Mouse (Mus musculus) cerebellum, adult 11-12 months (tissue): ENCODE data around the gene Gm2916.
"Not testable (repeated sequence)": the region's sequence is repeated elsewhere in the genome, so short reads cannot be mapped to it uniquely, and the experiment has no call there.

Experiments
- DNase-seq: peaks from one replicate; pipeline ENCODE4 v3.0.0; 2022

The Gm2916 gene

GRCm38 (mm10) chr14:3883872-3884271, at the start of gene Gm2916:
Gm2916 (plus strand) TSS chr14:3884172.
- not testable (repeated sequence) for DNase-seq

GRCm38 (mm10) chr14:3845945-3846344, 38.0 kb upstream of the Gm2916 start, which contains the start of gene Gm3033:
Gm3033 (plus strand) TSS chr14:3846245.
- DNase-seq: not testable (repeated sequence)

DNA sequence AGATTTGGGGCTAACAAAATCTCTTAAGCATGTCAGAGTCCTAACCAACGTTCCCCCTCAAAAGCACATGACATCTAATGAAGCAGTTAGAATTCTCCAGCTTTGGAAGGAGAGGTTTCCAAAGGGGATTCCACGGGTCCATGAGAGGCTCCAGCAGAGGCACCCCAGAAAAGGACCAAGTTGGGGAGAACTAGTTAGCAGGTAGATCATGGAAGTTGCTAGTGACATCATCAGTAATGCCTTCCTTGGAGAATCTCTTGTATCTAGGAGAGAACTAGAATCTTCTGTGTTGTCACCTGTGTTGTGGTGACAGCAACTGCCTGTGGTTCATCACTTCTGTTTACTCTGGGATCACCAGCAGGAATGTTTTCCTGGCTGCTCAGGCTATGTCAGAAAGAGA, 47.5 kb downstream of the Gm2916 start, which contains the start of gene Gm3029:
Gene Gm3029, plus strand, starts transcription at position 301 of the 400 bp plus-strand sequence.
- DNase-seq: not testable (repeated sequence)

DNA sequence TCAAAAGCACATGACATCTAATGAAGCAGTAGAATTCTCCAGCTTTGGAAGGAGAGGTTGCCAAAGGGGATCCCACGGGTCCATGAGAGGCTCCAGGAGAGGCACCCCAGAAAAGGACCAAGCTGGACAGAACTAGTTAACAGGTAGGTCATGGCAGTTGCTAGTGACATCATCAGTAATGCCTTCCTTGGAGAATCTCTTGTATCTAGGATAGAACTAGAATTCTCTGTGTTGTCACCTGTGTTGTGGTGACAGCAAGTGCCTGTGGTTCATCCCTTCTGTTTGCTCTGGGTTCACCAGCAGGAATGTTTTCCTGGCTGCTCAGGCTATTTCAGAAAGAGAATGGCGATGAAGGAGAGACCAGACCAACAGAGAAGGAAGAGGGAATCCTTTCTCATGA, 79.3 kb downstream of the Gm2916 start, which contains the start of gene Gm3095:
Gene Gm3095, plus strand, starts transcription at position 301 of the 400 bp plus-strand sequence.
- DNase-seq: not testable (repeated sequence)
